Mouse (Mus musculus): ENCODE data around the gene Srl. TPM values are rescaled to one million over a fixed set of nuclear protein-coding genes. Genes with fewer than 3 reads are reported as not detected.
A peak's percentile ranks its signal among the peaks of the same experiment; 100 is the strongest.

The Srl gene
- total and polyA plus RNA-seq, 3 experiments = 276 to 870 (median 771) TPM

- Histone ChIP-seq H3K9ac (ENCODE audit: low read depth, low read length) (no peak overlapping the region), H3K27me3 (ENCODE audit: control insufficient read depth, insufficient read depth, low read length) (no peaks in the 10 kb centered on the region), H3K27ac (no peak overlapping the region), H3K36me3 (ENCODE audit: control insufficient read depth, insufficient read depth, low read length) (no peaks in the 10 kb centered on the region), H3K4me1 (ENCODE audit: control insufficient read depth, insufficient read depth, low read length) (peaks cover 2% of the 10 kb centered on the region), H3K79me2 (replicated peaks; ENCODE audit: control insufficient read depth, insufficient read depth, low read length) (no peaks in the 10 kb centered on the region; the same call in 1 of the 2 replicates), H3K4me3 (no peak overlapping the region)
- DNase-seq = no peak
- TF ChIP-seq EP300 (IDR thresholded peaks at IDR 0.05; ENCODE audit: insufficient read depth, low read depth, low read length) (no peak), POLR2A (IDR thresholded peaks at IDR 0.05; ENCODE audit: insufficient read depth, low read depth, low read length) (no peak), CTCF (IDR thresholded peaks at IDR 0.05) (no peak)
- intact Hi-C loops (cut with DNase I) = loop anchor here (5.0 kb wide), 1 partner anchor 121 kb away; the partner anchor contains the start of gene Adcy9
- 65% methylated on average over 3 of the region's 3 CpGs for WGBS
Measured at GRCm38 (mm10) chr16:4543266-4543665, 1.6 kb upstream of the Srl start.

- TF ChIP-seq EP300 (IDR thresholded peaks at IDR 0.05; ENCODE audit: insufficient read depth, low read depth, low read length) = no peak
- peak; percentile 1; the same call in 1 of the 2 replicates for TF ChIP-seq CTCF (IDR thresholded peaks at IDR 0.05)
- peak overlapping the region; percentile 38 for H3K27ac ChIP-seq
- no peaks in the 10 kb centered on the region; the same call in 1 of the 2 replicates for H3K79me2 ChIP-seq (replicated peaks; ENCODE audit: control insufficient read depth, insufficient read depth, low read length)
- H3K4me1 ChIP-seq (ENCODE audit: control insufficient read depth, insufficient read depth, low read length) = peaks cover 2% of the 10 kb centered on the region
- WGBS = 35% methylated on average over 7 of the region's 7 CpGs
- H3K36me3 ChIP-seq (ENCODE audit: control insufficient read depth, insufficient read depth, low read length) = no peaks in the 10 kb centered on the region
- no peak overlapping the region for H3K4me3 ChIP-seq
- peak overlapping the region; percentile 46 for H3K9ac ChIP-seq (ENCODE audit: low read depth, low read length)
- no peaks in the 10 kb centered on the region for H3K27me3 ChIP-seq (ENCODE audit: control insufficient read depth, insufficient read depth, low read length)
- DNase-seq = no peak
- intact Hi-C loops (cut with DNase I) = loop anchor here (1.0 to 5.0 kb wide), 3 partner anchors 53 to 226 kb away; partner anchors contain the start of gene Adcy9
Measured at GRCm38 (mm10) chr16:4542236-4542774, 689 bp upstream of the Srl start.

- peak overlapping the region; percentile 56 for H3K27ac ChIP-seq
- peaks cover 2% of the 10 kb centered on the region for H3K4me1 ChIP-seq (ENCODE audit: control insufficient read depth, insufficient read depth, low read length)
- 70% methylated on average over 4 of the region's 4 CpGs for WGBS
- TF ChIP-seq EP300 (IDR thresholded peaks at IDR 0.05; ENCODE audit: insufficient read depth, low read depth, low read length) (no peak), POLR2A (IDR thresholded peaks at IDR 0.05; ENCODE audit: insufficient read depth, low read depth, low read length) (no peak), CTCF (IDR thresholded peaks at IDR 0.05) (no peak)
- intact Hi-C loops (cut with DNase I) = loop anchor here (5.0 kb wide), 1 partner anchor 119 kb away; the partner anchor contains the start of gene Adcy9
- H3K36me3 ChIP-seq (ENCODE audit: control insufficient read depth, insufficient read depth, low read length) = no peaks in the 10 kb centered on the region
- H3K27me3 ChIP-seq (ENCODE audit: control insufficient read depth, insufficient read depth, low read length) = no peaks in the 10 kb centered on the region
- no peak for DNase-seq
- peak overlapping the region; percentile 51 for H3K4me3 ChIP-seq
- H3K79me2 ChIP-seq (replicated peaks; ENCODE audit: control insufficient read depth, insufficient read depth, low read length) = no peaks in the 10 kb centered on the region; the same call in 1 of the 2 replicates
- H3K9ac ChIP-seq (ENCODE audit: low read depth, low read length) = no peak overlapping the region
Measured at GRCm38 (mm10) chr16:4541033-4541432, 583 bp downstream of the Srl start.

- H3K79me2 ChIP-seq (replicated peaks; ENCODE audit: control insufficient read depth, insufficient read depth, low read length) = no peaks in the 10 kb centered on the region
- no peaks in the 10 kb centered on the region for H3K27me3 ChIP-seq (ENCODE audit: control insufficient read depth, insufficient read depth, low read length)
- TF ChIP-seq CTCF (IDR thresholded peaks at IDR 0.05) = no peak
- no peak for TF ChIP-seq POLR2A (IDR thresholded peaks at IDR 0.05; ENCODE audit: insufficient read depth, low read depth, low read length)
- no peak for TF ChIP-seq EP300 (IDR thresholded peaks at IDR 0.05; ENCODE audit: insufficient read depth, low read depth, low read length)
- H3K4me3 ChIP-seq = no peak overlapping the region
- intact Hi-C loops (cut with DNase I) = loop anchor here (5.0 kb wide), 1 partner anchor 118 kb away; the partner anchor contains the start of gene Adcy9
- peaks cover 2% of the 10 kb centered on the region for H3K4me1 ChIP-seq (ENCODE audit: control insufficient read depth, insufficient read depth, low read length)
- WGBS = 91% methylated on average over 12 of the region's 12 CpGs
- no peak overlapping the region for H3K27ac ChIP-seq
- no peaks in the 10 kb centered on the region for H3K36me3 ChIP-seq (ENCODE audit: control insufficient read depth, insufficient read depth, low read length)
- H3K9ac ChIP-seq (ENCODE audit: low read depth, low read length) = no peak overlapping the region
- DNase-seq = no peak
Measured at GRCm38 (mm10) chr16:4540064-4540775, 1.4 kb downstream of the Srl start.

GRCm38 (mm10) chr16:4539521-4539920 is 2.1 kb downstream of the Srl start:
- no peak for TF ChIP-seq EP300 (IDR thresholded peaks at IDR 0.05; ENCODE audit: insufficient read depth, low read depth, low read length)
- intact Hi-C loops (cut with DNase I) = no loop called here
- Histone ChIP-seq H3K79me2 (replicated peaks; ENCODE audit: control insufficient read depth, insufficient read depth, low read length) (no peaks in the 10 kb centered on the region), H3K9ac (ENCODE audit: low read depth, low read length) (no peak overlapping the region), H3K4me1 (ENCODE audit: control insufficient read depth, insufficient read depth, low read length) (peaks cover 2% of the 10 kb centered on the region), H3K27ac (no peak overlapping the region), H3K4me3 (no peak overlapping the region), H3K27me3 (ENCODE audit: control insufficient read depth, insufficient read depth, low read length) (no peaks in the 10 kb centered on the region), H3K36me3 (ENCODE audit: control insufficient read depth, insufficient read depth, low read length) (no peaks in the 10 kb centered on the region)
- DNase-seq = no peak
- WGBS = 82% methylated on average over 4 of the region's 4 CpGs
